Mouse (Mus musculus) testis, adult 2 months (tissue): ENCODE data around the gene Fbxo42. TPM values are rescaled to one million over a fixed set of nuclear protein-coding genes. Genes with fewer than 3 reads are reported as not detected.

Experiments
- H3K27ac ChIP-seq: fragments of 200-500 bp; 2 replicates; pipeline ENCODE4 v1.5.1; 2012; ENCODE audit warnings: low read depth, low read length; ENCODE audit not compliant: control insufficient read depth, insufficient read depth
- H3K27me3 ChIP-seq: fragments of 200-500 bp; 2 replicates; pipeline ENCODE4 v1.6.1; 2012; ENCODE audit warnings: mild to moderate bottlenecking, low read length, moderate library complexity; ENCODE audit not compliant: control insufficient read depth, insufficient read depth
- H3K36me3 ChIP-seq: fragments of 200-500 bp; 2 replicates; pipeline ENCODE4 v1.6.1; 2012; ENCODE audit warnings: mild to moderate bottlenecking, low read length; ENCODE audit not compliant: control insufficient read depth, insufficient read depth
- H3K4me1 ChIP-seq: fragments of 200-500 bp; 2 replicates; pipeline ENCODE4 v1.6.1; 2012; ENCODE audit warnings: low read length; ENCODE audit not compliant: control insufficient read depth, insufficient read depth
- H3K4me3 ChIP-seq: fragments of 200-500 bp; 2 replicates; pipeline ENCODE4 v1.5.1; 2012; ENCODE audit warnings: low read depth, mild to moderate bottlenecking, low read length, moderate library complexity, mixed read lengths; ENCODE audit not compliant: control insufficient read depth
- CTCF ChIP-seq: fragments of 200-500 bp; IDR thresholded peaks from 2 replicates; pipeline ENCODE4 v1.5.1; 2012; ENCODE audit warnings: low read depth, mild to moderate bottlenecking, inconsistent platforms, low read length, moderate library complexity; ENCODE audit not compliant: control insufficient read depth, insufficient read depth, insufficient replicate concordance
- POLR2A ChIP-seq: fragments of 200-500 bp; IDR thresholded peaks from 2 replicates; pipeline ENCODE4 v1.6.1; 2012; ENCODE audit warnings: low read depth, mild to moderate bottlenecking, inconsistent platforms, low read length, moderate library complexity; ENCODE audit not compliant: control insufficient read depth
- polyA plus RNA-seq: library from polyadenylated mRNA; depleted of rRNA; stranded (reverse); fragments of >200 nt; gene quantifications from 2 replicates; pipeline ENCODE4 v1.2.3, GENCODE M21; 2012

The Fbxo42 gene
- polyA plus RNA-seq, 1 experiment, result 10.7 TPM

DNA sequence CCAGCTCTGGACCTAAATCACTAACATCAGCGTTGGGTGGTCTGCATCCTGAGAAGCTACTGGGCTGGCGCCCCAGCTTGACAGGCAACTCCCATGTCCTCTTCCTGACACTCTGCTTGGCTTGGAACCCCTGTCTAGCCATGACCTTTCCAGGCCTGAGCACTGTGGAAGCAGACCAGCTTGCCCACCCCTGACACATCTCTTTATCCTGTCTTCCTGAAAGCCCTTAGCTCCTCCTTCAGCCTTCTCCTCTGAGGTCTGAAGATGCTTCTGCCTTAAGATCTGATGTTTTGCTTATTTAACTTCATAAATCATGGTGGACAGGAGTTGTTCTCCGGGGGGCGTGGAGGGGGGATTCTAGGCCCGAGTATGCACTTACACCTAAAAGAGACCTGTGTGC lies 95.9 kb downstream of the Fbxo42 start:
- TF ChIP-seq CTCF (no peak), POLR2A (no peak)
- H3K27me3 ChIP-seq, result peaks cover 4% of the 10 kb centered on the region
- H3K27ac ChIP-seq, result no peak overlapping the region
- peaks cover 25% of the 10 kb centered on the region for H3K4me1 ChIP-seq
- H3K4me3 ChIP-seq, result no peak overlapping the region
- H3K36me3 ChIP-seq, result no peaks in the 10 kb centered on the region

DNA sequence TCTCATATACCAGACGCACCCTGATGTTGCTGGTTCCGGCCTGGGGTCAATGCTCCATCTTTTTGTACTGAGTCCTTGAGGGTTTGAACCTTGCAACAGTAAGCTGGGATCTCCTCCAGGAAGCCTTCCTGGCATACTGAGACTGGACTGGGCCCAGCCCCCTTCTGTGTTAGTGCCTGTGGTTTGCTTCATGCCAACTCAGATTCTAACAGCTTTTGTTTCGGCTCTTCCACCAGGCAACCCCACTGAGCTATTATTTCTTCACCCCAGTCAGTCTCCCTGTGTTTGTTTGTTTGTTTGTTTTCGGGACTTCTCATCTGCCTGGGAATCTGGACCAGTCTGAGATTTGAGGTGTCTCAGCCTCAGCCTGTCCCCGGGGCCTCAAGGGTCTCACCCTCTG lies 96.7 kb downstream of the Fbxo42 start:
- Histone ChIP-seq H3K27ac (no peak overlapping the region), H3K4me1 (peaks cover 27% of the 10 kb centered on the region)

DNA sequence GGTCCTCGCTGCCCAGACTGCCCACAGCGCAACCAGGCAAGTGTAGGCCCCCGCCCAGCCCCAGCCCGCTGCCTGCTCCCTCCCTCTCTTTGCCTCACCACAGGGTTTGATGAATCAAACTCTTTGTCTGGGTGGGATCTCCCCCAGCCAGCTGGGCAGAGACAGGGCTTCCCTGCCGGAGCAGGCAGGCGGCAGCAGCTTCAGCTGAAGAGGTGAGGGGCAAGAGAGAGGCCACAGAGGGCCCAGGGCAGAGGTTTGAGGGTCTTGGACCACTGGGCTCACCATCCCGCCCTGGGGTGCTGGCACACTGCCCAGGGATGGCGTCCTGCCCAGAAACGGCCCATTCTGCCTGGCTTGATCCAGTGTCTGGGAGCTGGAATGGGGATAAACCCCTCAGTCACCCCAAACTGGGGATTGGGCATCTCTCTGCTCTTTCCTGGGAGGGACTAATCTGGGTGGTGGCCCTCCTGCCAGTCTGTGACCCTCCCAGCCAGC lies 97.3 kb downstream of the Fbxo42 start:
- H3K4me1 ChIP-seq, result peaks cover 22% of the 10 kb centered on the region
- no peak overlapping the region for H3K4me3 ChIP-seq
- no peak overlapping the region for H3K27ac ChIP-seq
- no peak for TF ChIP-seq CTCF
- no peak for TF ChIP-seq POLR2A
- H3K27me3 ChIP-seq, result peaks cover 2% of the 10 kb centered on the region; the same call in 1 of the 2 replicates
- no peaks in the 10 kb centered on the region for H3K36me3 ChIP-seq

More for the DNA sequence above, 96.7 kb downstream of the Fbxo42 start:
- Histone ChIP-seq H3K27me3 (peaks cover 2% of the 10 kb centered on the region; the same call in 1 of the 2 replicates), H3K4me3 (no peak overlapping the region), H3K36me3 (no peaks in the 10 kb centered on the region)
- no peak for TF ChIP-seq POLR2A
- TF ChIP-seq CTCF, result no peak

DNA sequence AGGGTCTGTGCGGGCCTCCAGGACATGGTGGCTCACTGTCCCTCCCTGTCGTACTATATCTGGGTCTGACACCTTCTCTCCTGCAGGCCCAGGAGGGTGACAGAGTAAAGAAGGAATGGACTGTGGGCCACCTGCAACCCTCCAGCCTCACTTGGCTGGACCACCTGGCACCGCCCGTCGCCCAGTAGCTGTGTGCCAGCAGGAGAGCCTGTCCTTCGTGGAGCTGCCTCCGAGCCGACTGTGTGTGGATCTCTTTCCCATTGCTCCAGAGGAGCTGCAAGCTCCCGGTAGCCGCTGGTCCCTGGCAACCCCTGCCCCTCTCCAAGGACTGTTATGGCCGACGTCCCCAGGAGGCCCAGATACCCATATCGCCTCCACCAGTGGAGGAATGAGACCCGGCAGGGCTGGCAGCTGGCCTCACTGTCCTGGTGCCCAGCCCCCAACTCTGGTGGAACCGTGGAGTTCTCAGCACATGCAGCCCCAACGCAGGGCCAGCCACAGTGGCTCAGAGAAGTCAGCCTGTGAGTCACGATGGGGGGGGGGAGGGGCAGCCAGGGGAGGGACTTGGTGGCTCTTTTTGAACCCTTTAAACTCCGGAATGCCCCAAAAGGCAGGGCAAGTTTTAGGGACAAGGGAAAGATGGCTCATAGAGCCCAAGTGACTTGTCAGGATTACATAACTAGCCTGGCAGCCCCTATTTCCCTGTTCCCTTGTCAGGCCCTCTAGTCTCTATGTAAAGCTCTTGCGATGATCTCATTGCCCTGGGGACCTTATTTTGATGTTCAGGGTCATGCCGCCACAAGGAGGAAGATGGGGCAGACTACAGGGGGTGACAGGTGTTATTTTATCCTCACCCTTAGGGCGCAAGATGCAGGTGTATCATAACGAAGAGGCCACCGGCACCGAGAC lies 98.6 kb downstream of the Fbxo42 start:
- TF ChIP-seq CTCF, result no peak
- TF ChIP-seq POLR2A, result no peak
- peaks cover 2% of the 10 kb centered on the region; the same call in 1 of the 2 replicates for H3K27me3 ChIP-seq
- H3K27ac ChIP-seq, result no peak overlapping the region
- H3K36me3 ChIP-seq, result no peaks in the 10 kb centered on the region
- H3K4me1 ChIP-seq, result peaks cover 17% of the 10 kb centered on the region
- H3K4me3 ChIP-seq, result no peak overlapping the region

DNA sequence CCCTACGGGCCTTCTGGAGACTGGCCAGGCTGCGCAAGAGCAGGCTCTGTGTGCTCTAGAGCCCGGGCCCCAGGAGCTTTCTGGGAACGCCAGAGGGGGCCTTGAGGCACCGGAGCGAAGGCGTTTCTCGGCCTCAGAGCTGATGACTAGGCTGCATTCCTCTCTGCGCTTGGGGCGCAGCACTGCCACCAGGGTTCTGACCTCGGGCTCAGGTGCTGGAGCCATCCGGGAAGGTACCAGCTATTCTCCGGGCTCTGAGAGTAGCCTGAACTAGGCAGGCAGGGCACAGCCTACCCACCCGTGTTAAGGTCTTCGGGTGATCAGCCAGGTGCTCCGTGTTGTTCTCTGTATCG lies 99.3 kb downstream of the Fbxo42 start:
- H3K4me1 ChIP-seq, result peaks cover 17% of the 10 kb centered on the region

DNA sequence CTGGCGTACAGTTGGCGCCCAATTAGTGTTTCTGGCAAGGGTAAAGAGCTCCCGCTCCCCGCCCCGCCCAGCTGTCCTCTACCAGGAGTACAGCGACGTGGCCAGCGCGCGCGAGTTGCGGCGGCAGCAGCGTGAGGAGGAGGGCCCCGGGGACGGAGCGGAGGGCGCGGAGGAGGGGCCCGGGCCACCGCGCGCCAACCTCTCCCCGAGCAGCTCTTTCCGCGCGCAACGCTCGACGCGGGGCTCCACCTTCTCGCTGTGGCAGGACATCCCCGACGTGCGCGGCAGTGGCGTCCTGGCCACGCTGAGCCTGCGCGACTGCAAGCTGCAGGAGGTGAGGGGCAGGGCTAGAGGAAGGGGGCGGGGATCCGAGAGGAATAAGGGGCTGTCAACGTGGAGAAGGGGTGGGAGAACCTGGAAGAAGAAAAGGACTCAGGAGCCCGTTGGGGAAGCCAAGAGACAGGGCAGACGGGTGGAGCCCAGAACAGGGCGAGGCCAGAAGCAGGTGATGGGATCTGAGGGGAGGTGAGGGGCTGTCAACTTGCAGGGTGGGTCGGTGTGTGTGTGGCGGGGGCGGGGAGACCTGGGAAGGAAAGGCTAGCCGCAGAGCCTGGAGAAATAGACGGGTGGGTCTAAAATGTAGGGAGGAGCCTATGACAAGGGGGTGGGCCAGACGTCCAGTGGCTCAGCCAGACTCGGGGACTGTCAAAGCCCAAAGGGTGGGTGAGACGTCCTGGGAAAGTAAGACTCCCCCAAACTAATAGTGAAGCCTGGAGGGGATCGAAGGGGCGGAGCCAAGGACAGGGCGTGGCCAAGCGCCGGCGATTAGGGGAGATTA lies 100.3 kb downstream of the Fbxo42 start:
- no peak for TF ChIP-seq CTCF
- Histone ChIP-seq H3K27me3 (peaks cover 2% of the 10 kb centered on the region; the same call in 1 of the 2 replicates), H3K4me1 (peaks cover 17% of the 10 kb centered on the region), H3K36me3 (no peaks in the 10 kb centered on the region), H3K4me3 (peak overlapping the region; percentile 20), H3K27ac (no peak overlapping the region)

More for the DNA sequence above, 99.3 kb downstream of the Fbxo42 start:
- Histone ChIP-seq H3K27me3 (peaks cover 2% of the 10 kb centered on the region; the same call in 1 of the 2 replicates), H3K36me3 (no peaks in the 10 kb centered on the region), H3K27ac (no peak overlapping the region), H3K4me3 (no peak overlapping the region; the same call in 1 of the 2 replicates)
- TF ChIP-seq POLR2A (no peak), CTCF (no peak)

DNA sequence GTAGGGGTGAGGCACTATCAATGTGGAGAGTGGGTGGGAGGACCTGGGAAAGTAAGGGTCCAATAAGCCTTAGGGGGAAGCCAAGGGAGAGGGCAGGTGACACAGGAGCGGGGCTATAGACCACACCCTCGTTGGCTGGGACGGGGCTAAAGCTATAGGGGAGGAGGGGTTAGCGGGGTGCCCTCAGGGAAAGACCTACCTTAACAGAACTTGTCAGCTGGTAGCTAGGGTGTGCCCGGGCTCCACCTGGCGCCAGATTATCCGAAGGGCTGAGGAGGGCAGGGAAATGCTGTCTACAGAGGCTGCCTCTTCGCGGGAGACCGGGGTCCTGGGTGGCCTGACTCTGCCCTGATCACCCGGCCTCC lies 100.9 kb downstream of the Fbxo42 start:
- peaks cover 17% of the 10 kb centered on the region for H3K4me1 ChIP-seq
- H3K27me3 ChIP-seq, result peaks cover 2% of the 10 kb centered on the region; the same call in 1 of the 2 replicates
- no peaks in the 10 kb centered on the region for H3K36me3 ChIP-seq
- no peak overlapping the region for H3K4me3 ChIP-seq
- TF ChIP-seq CTCF (no peak), POLR2A (no peak)
- no peak overlapping the region for H3K27ac ChIP-seq
